Mouse (Mus musculus): ENCODE data around the gene Acsf2. TPM values are rescaled to one million over a fixed set of nuclear protein-coding genes. Genes with fewer than 3 reads are reported as not detected.
A peak's percentile ranks its signal among the peaks of the same experiment; 100 is the strongest.

Gene Acsf2
- total and polyA plus RNA-seq, 3 experiments = 2.8 to 13.1 TPM; not detected in 1

DNA sequence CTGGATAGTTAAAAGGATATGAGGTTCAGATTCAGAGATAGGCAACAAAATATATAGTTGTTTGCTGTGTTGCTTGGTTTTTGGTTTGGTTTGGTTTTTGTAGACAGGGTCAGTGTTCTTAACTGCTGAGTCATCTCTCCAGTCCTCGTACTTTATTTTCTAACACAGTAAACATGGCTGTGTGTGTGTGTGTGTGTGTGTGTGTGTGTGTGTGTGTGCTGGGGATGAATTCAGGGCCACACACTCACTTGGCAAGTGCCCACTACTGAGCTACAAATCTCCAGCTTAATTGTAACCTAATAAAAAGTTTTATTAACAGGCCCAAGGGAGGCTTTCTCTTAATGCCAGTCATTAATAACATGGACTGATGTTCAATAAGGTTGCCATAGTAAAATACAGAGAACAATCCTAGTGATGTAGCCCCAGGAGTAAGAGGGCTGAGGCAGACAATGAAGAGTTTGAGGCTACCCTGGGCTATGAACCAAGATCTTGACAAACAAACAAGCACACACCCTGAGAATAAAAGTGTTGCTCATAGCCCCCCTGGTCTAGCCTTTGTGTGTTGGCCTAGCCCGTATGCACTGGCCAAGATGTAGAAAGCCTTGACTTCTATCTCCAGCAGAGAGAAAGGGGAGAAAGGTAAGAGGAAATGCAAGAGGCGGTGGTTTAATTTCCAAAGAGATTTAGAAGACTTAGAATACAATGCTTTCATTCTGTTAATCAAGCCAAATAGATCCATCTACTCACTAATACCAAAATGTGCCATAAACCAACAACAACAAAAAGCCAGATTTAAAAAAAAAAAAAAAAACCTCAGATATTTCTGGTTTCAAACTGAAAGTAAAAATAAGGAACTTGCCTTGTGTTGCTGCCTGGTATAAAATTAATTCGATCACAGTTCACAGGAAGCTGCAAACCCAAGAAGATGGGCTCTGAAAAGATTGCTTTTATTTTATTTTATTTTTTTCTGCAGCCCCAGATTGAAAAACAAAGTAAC lies 9.4 kb upstream of the Acsf2 start (continued):
- TF ChIP-seq ZC3H11A (IDR thresholded peaks at IDR 0.05; ENCODE audit: low read depth, low read length) (no peak), ELF1 (IDR thresholded peaks at IDR 0.05; ENCODE audit: low read depth, low read length) (no peak), CHD1 (IDR thresholded peaks at IDR 0.05; ENCODE audit: low read depth, low read length) (no peak), EP300 (IDR thresholded peaks at IDR 0.05; ENCODE audit: low read depth in 1 of 2, low read length in 2 of 2) (no peak), CHD2 (IDR thresholded peaks at IDR 0.05; ENCODE audit: low read length) (no peak), MEF2A (IDR thresholded peaks at IDR 0.05; ENCODE audit: extremely low read depth, insufficient replicate concordance, low read depth, low read length, poor library complexity, severe bottlenecking) (0 out of 2 replicates have a peak, but pooled peaks have one; percentile 16), SIN3A (IDR thresholded peaks at IDR 0.05; ENCODE audit: low read length) (no peak), NELFE (IDR thresholded peaks at IDR 0.05; ENCODE audit: low read depth, low read length) (no peak), POLR2AphosphoS2 (IDR thresholded peaks at IDR 0.05; ENCODE audit: low read length) (no peak), TCF12 (IDR thresholded peaks at IDR 0.05; ENCODE audit: low read depth, low read length) (no peak), ZMIZ1 (IDR thresholded peaks at IDR 0.05; ENCODE audit: low read depth, low read length) (no peak), JUND (IDR thresholded peaks at IDR 0.05; ENCODE audit: low read depth, low read length) (no peak), MAX (IDR thresholded peaks at IDR 0.05; ENCODE audit: low read length) (no peak)

DNA sequence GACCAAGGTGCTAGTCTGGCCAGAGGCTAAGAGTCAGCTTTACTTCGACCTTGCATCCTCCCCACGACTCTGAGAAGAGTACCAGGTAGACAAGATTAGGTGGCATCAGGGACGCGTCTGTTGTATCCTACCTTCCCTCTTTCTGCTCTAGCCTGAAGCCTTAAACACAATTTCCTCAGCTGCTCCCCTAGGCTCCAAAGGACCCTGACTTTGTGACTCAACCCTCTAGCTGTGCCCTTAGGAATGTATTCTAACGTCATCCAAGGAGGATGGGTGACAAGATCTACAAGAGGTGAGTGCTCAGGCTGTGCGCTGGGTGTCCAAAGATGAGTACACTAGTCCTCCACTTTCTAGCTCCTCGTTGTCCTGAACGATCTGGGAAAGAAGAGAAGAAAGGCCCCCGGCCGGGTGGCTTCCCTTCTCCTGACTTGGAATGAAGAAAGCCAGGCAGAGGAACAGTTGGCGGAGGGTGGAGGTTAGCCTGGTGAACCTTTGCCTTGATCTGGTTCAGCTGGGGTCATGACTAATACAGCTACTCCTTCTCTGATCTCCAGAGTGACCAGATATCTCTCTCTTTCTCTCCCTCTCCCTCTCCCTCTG lies 785 bp upstream of the Acsf2 start:
- Histone ChIP-seq H3K9me3 (replicated peaks; ENCODE audit: insufficient read depth, low read length) (no peaks in the 10 kb centered on the region), H3K36me3 (ENCODE audit: control insufficient read depth in 1 of 2, insufficient read depth in 2 of 2, low read length in 2 of 2) (peaks cover 0 to 5% of the 10 kb centered on the region in 2 experiments; a peak in 1 of 4 replicates), H3K79me2 (ENCODE audit: control insufficient read depth, insufficient read depth, low read length, poor library complexity) (no peaks in the 10 kb centered on the region; the same call in 1 of the 2 replicates), H3K27me3 (ENCODE audit: control insufficient read depth in 1 of 2, insufficient read depth in 2 of 2, low read length in 2 of 2) (no peaks in the 10 kb centered on the region), H3K4me1 (ENCODE audit: control insufficient read depth in 1 of 2, insufficient read depth in 2 of 2, low read length in 2 of 2) (peaks cover 3 to 7% of the 10 kb centered on the region in 2 experiments; a peak in 2 of 4 replicates), H3K4me3 (ENCODE audit: control insufficient read depth in 1 of 2, insufficient read depth in 1 of 2, low read depth in 2 of 2, low read length in 2 of 2) (peak overlapping the region in 1 of 2 experiments; percentile 89; a peak in 2 of 4 replicates), H3K27ac (ENCODE audit: control insufficient read depth, low read depth, low read length) (no peak overlapping the region), H3K9ac (ENCODE audit: control insufficient read depth, low read depth, low read length, poor library complexity, severe bottlenecking) (peak overlapping the region; percentile 65)
- TF ChIP-seq RCOR1 (IDR thresholded peaks at IDR 0.05; ENCODE audit: low read depth, low read length) (no peak), CHD1 (IDR thresholded peaks at IDR 0.05; ENCODE audit: low read depth, low read length) (no peak), POLR2AphosphoS2 (IDR thresholded peaks at IDR 0.05; ENCODE audit: low read length) (no peak), MAZ (IDR thresholded peaks at IDR 0.05; ENCODE audit: low read depth, low read length) (no peak), NELFE (IDR thresholded peaks at IDR 0.05; ENCODE audit: low read depth, low read length) (no peak), TCF12 (IDR thresholded peaks at IDR 0.05; ENCODE audit: low read depth, low read length) (no peak), SIN3A (IDR thresholded peaks at IDR 0.05; ENCODE audit: low read length) (no peak), NRF1 (IDR thresholded peaks at IDR 0.05; ENCODE audit: insufficient read depth, low read depth, low read length, poor library complexity, severe bottlenecking) (no peak), GABPA (IDR thresholded peaks at IDR 0.05; ENCODE audit: low read depth, low read length) (no peak), TBP (IDR thresholded peaks at IDR 0.05; ENCODE audit: low read depth, low read length) (no peak), MAX (IDR thresholded peaks at IDR 0.05; ENCODE audit: low read length) (no peak), ELF1 (IDR thresholded peaks at IDR 0.05; ENCODE audit: low read depth, low read length) (no peak), MEF2A (IDR thresholded peaks at IDR 0.05; ENCODE audit: extremely low read depth, insufficient replicate concordance, low read depth, low read length, poor library complexity, severe bottlenecking) (no peak), BHLHE40 (IDR thresholded peaks at IDR 0.05; ENCODE audit: borderline replicate concordance, low read depth, low read length) (no peak), POLR2AphosphoS5 (IDR thresholded peaks at IDR 0.05; ENCODE audit: borderline replicate concordance, low read depth, low read length) (no peak), MXI1 (IDR thresholded peaks at IDR 0.05; ENCODE audit: low read depth, low read length) (no peak)
- DNase-seq (ENCODE audit: low read depth, low spot score) = no peak
